Mouse (Mus musculus) frontal cortex, postnatal 14 days (tissue): ENCODE data around the gene Extl1.

Source experiments
- DNase-seq, 2 experiments: peaks; one replicate each; pipeline ENCODE4 v3.0.0; 2022; ENCODE audit warnings: low spot score in 2 of 2

Gene Extl1

GRCm38 (mm10) chr4:134314081-134314655, 69.5 kb downstream of the Extl1 start:
- no peak for DNase-seq

- DNase-seq, result no peak
These were observed 70.7 kb downstream of the Extl1 start for GRCm38 (mm10) chr4:134312901-134313300.

GRCm38 (mm10) chr4:134312341-134312740, 71.3 kb downstream of the Extl1 start:
- DNase-seq, result no peak

GRCm38 (mm10) chr4:134311784-134312183, 71.9 kb downstream of the Extl1 start:
- no peak for DNase-seq

GRCm38 (mm10) chr4:134310656-134311055, 73.0 kb downstream of the Extl1 start:
- DNase-seq, result no peak

GRCm38 (mm10) chr4:134310106-134310505, 73.5 kb downstream of the Extl1 start:
- no peak for DNase-seq

- DNase-seq, result peak; percentile 47 to 59
These were observed 76.1 kb downstream of the Extl1 start for GRCm38 (mm10) chr4:134307367-134308072.

GRCm38 (mm10) chr4:134306963-134307362, 76.7 kb downstream of the Extl1 start:
- no peak for DNase-seq
